Mouse (Mus musculus) megakaryocyte, embryonic 14.5 days (primary cell): ENCODE measurements at regions not wholly inside any gene's neighbourhood (a gene's known extent, or its start where the extent isn't known, plus 50 kb on each side); places are given as distances from the start of the nearest gene placed in this dataset.
"Not testable (repeated sequence)": the region's sequence is repeated elsewhere in the genome, so short reads cannot be mapped to it uniquely, and the experiment has no call there.

Experiments
- H3K27me3 ChIP-seq: replicated peaks from 2 replicates; pipeline ENCODE3; 2012; ENCODE audit warnings: inconsistent platforms
- H3K36me3 ChIP-seq: replicated peaks from 2 replicates; pipeline ENCODE3; 2012; ENCODE audit warnings: low read length, inconsistent platforms, mixed read lengths
- H3K4me1 ChIP-seq: 2 replicates; pipeline ENCODE4 v1.6.1; 2012; ENCODE audit warnings: inconsistent platforms
- H3K4me3 ChIP-seq: replicated peaks from 2 replicates; pipeline ENCODE3; 2012; ENCODE audit warnings: moderate library complexity, mild to moderate bottlenecking, inconsistent platforms
- H3K9me3 ChIP-seq: 2 replicates; pipeline ENCODE4 v1.6.1; 2012; ENCODE audit warnings: inconsistent platforms
- FLI1 ChIP-seq: IDR thresholded peaks from 2 replicates; pipeline ENCODE4 v1.6.1; 2012; ENCODE audit warnings: low read length, inconsistent platforms, mixed read lengths
- GATA1 ChIP-seq: IDR thresholded peaks from 3 replicates; pipeline ENCODE4 v1.6.1; 2012; ENCODE audit warnings: mixed read lengths, low read length, inconsistent platforms, borderline replicate concordance

DNA sequence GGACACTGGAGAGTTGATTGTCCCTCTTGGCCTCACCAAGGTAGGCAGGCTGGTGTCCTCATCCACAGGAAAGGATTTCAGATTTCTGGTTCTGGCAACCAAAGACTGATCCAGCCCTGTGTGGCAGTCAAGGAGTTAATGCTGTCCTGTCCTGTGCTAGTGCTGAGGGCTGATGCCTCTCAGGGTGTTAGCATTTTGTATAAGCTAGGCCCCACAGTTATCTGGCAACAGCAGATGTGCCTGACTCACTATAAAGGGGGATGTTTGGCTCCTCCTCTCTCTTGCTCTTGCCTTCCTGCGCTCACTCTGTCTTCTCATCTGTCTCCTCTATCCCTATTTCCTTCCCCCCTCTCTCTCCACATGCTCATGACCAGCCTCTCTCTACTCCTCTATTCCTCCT lies 138.8 kb downstream of the Zxdb start:
- TF ChIP-seq GATA1 = no peak
- TF ChIP-seq FLI1 = no peak
- H3K27me3 ChIP-seq = peaks cover 10% of the 10 kb centered on the region
- H3K36me3 ChIP-seq = no peaks in the 10 kb centered on the region
- H3K9me3 ChIP-seq = no peaks in the 10 kb centered on the region
- H3K4me1 ChIP-seq = peaks cover 23% of the 10 kb centered on the region
- H3K4me3 ChIP-seq = peak overlapping the region; percentile 38

GRCm38 (mm10) chrX:94865531-94866502 lies 141.4 kb downstream of the Zxdb start:
- Histone ChIP-seq H3K9me3 (no peaks in the 10 kb centered on the region), H3K4me1 (peaks cover 23% of the 10 kb centered on the region), H3K36me3 (no peaks in the 10 kb centered on the region), H3K27me3 (peaks cover 10% of the 10 kb centered on the region), H3K4me3 (peak overlapping the region; percentile 90)
- no peak for TF ChIP-seq GATA1
- no peak for TF ChIP-seq FLI1

DNA sequence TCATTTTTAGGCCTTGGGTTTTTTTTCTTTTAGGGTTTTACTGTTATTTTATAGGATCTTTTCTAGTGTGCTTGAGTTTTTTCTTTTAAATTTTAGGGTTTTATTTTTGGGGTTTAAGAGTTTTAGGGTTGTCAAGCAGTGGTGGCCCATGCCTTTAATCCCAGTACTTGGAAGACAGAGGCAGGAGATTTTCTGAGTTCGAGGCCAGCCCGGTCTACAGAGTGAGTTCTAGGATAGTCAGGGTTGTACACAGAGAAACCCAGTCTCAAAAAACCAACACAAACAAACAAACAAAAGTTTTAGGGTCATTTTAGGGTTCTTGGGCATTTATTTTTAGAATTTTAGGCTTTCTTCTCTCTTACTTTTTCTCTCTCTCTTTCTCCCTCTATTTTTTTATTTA lies 142.9 kb downstream of the Spin4 start:
- H3K27me3 ChIP-seq, H3K4me1 ChIP-seq, H3K4me3 ChIP-seq, H3K36me3 ChIP-seq, H3K9me3 ChIP-seq: not testable (repeated sequence)
